ENCODE assay signal across 8 mouse cellular contexts in genomic region chr6:4397695-4398598, GRCm38 (mm10).
DNase-seq lines count a peak whose midpoint lies in the region; ATAC-seq lines count a peak whose summit lies in the region.

No protein-coding gene starts in this region.

- H3K4me2 ChIP-seq in heart, embryonic 16.5 days (ENCODE audit: low read depth, low read length): peak overlapping the region; percentile 56

- ATAC-seq in heart, embryonic 16.5 days (replicated peaks; ENCODE audit: extremely low read depth, insufficient read depth, low FRiP score): no peak
- ATAC-seq in cerebellum, adult (ENCODE audit: insufficient number of reproducible peaks, low FRiP score, low TSS enrichment): no peak

- no peaks in the 10 kb centered on the region for H3K27me3 ChIP-seq in heart, embryonic 16.5 days (ENCODE audit: control insufficient read depth, insufficient read depth, low read length)

- H3K4me3 ChIP-seq in heart, embryonic 16.5 days (ENCODE audit: low read length): peak overlapping the region; percentile 24; the same call in 1 of the 2 replicates

- H3K9me3 ChIP-seq in heart, embryonic 16.5 days (replicated peaks; ENCODE audit: control insufficient read depth, low read length): no peaks in the 10 kb centered on the region

- H3K27ac ChIP-seq in heart, embryonic 16.5 days (ENCODE audit: low read length): no peak overlapping the region

- H3K4me1 ChIP-seq in heart, embryonic 16.5 days (ENCODE audit: control insufficient read depth, insufficient read depth, low read length): peaks cover 3% of the 10 kb centered on the region; the same call in 1 of the 2 replicates

- WGBS in heart, embryonic 16.5 days: 42% methylated on average over 16 of the region's 16 CpGs

- H3K9ac ChIP-seq in heart, embryonic 16.5 days (ENCODE audit: low read length): no peak overlapping the region

- DNase-seq in heart, adult 9 months (ENCODE audit: low spot score in 2 of 2): no peak
- DNase-seq in frontal cortex, postnatal 14 days (ENCODE audit: low spot score in 2 of 2): peak; percentile 56 to 63
- peak; percentile 18 to 58 for DNase-seq in left cerebral cortex, adult 9 months (ENCODE audit: low spot score in 2 of 2)
- peak; percentile 62 to 82 for DNase-seq in right cerebral cortex, postnatal 36 days (ENCODE audit: low spot score in 2 of 2)
- no peak for DNase-seq in lung, adult 18-20 months
- no peak for DNase-seq in testis, postnatal 14 days (ENCODE audit: low spot score)

- no peaks in the 10 kb centered on the region for H3K36me3 ChIP-seq in heart, embryonic 16.5 days (ENCODE audit: control insufficient read depth, insufficient read depth)

Comparison
In these comparisons a context has a peak if more than half of its experiments do, and no peak if none do; other contexts are left out.
1. DNase-seq: peak in frontal cortex, postnatal 14 days (2 of 2), left cerebral cortex, adult 9 months (2 of 2) and right cerebral cortex, postnatal 36 days (2 of 2); none in heart, adult 9 months (0 of 2), lung, adult 18-20 months (0 of 2) and testis, postnatal 14 days (single experiment).